Mouse (Mus musculus): ENCODE results near the gene Slc12a3. TPM values are rescaled to one million over a fixed set of nuclear protein-coding genes. Genes with fewer than 3 reads are reported as not detected.

Slc12a3 gene
- polyA plus RNA-seq (2015; fragmentation: Illumina TruSeq; extraction: RNeasy Lipid Tissue Mini Kit (QIAGEN cat#74804); ENCODE audit: low read depth, low replicate concordance), result 0.61 TPM

GRCm38 (mm10) chr8:94328932-94329728 lies at the start of gene Slc12a3:
Gene Slc12a3, plus strand, starts transcription at chr8:94329201.

DNA sequence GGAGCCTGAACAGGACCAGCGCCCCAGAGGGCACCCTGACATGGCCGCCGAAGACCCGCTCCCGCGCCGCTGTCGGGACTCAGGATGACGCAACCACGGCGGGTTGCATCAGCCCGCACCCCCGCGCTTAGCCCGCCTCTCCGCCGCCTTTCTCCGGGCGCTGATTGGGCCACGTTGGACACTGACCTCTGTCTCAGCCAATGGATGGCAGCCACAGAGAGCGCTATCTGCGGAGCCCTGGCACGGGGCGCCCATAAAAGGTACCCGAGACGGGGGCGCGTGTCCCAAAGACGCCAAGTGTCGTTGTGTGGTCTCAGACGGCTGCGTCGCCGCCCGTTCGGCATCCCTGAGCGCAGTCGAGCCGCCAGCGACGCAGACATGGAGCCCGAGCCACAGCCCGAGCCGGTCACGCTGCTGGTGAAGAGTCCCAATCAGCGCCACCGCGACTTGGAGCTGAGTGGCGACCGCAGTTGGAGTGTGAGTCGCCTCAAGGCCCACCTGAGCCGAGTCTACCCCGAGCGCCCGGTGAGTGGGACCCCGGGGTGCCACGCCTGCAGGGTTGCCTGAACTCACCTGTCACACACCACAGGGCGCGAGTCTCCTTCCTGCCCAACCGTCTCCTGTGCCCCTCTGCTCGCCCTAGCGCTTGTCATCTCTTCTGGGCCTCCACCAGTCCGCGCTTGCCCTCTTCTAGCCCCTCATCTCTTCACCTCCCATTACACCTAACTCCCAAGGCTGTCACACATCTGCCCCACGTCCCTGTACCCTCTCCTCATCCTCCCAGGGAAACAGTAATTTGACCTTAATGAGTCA lies 57.4 kb downstream of the Slc12a3 start, which contains the start of gene Herpud1:
TSS of gene Herpud1 (plus strand) at position 225 of the 813 bp plus-strand sequence.

Other genes with a start within 250 kb of the Slc12a3 start
- gene Bbs2, start 230.3 kb upstream of the Slc12a3 start, polyA plus RNA-seq (2015; fragmentation: Illumina TruSeq; extraction: RNeasy Lipid Tissue Mini Kit (QIAGEN cat#74804); ENCODE audit: low read depth, low replicate concordance), result 40.4 TPM
- gene Mt4, start 192.0 kb upstream of the Slc12a3 start, polyA plus RNA-seq (2015; fragmentation: Illumina TruSeq; extraction: RNeasy Lipid Tissue Mini Kit (QIAGEN cat#74804); ENCODE audit: low read depth, low replicate concordance), result not detected
- gene Mt3, start 176.6 kb upstream of the Slc12a3 start, polyA plus RNA-seq (2015; fragmentation: Illumina TruSeq; extraction: RNeasy Lipid Tissue Mini Kit (QIAGEN cat#74804); ENCODE audit: low read depth, low replicate concordance), result 1,231 TPM
- gene Mt2, start 156.5 kb upstream of the Slc12a3 start, polyA plus RNA-seq (2015; fragmentation: Illumina TruSeq; extraction: RNeasy Lipid Tissue Mini Kit (QIAGEN cat#74804); ENCODE audit: low read depth, low replicate concordance), result 400 TPM
- 755 TPM for gene Mt1, start 150.1 kb upstream of the Slc12a3 start, polyA plus RNA-seq (2015; fragmentation: Illumina TruSeq; extraction: RNeasy Lipid Tissue Mini Kit (QIAGEN cat#74804); ENCODE audit: low read depth, low replicate concordance)
- gene Nup93, start 114.6 kb upstream of the Slc12a3 start, polyA plus RNA-seq (2015; fragmentation: Illumina TruSeq; extraction: RNeasy Lipid Tissue Mini Kit (QIAGEN cat#74804); ENCODE audit: low read depth, low replicate concordance), result 20.7 TPM
- gene Herpud1, start 57.2 kb downstream of the Slc12a3 start, polyA plus RNA-seq (2015; fragmentation: Illumina TruSeq; extraction: RNeasy Lipid Tissue Mini Kit (QIAGEN cat#74804); ENCODE audit: low read depth, low replicate concordance), result 88.8 TPM
- 0.34 TPM for gene Nlrc5, start 105.2 kb downstream of the Slc12a3 start, polyA plus RNA-seq (2015; fragmentation: Illumina TruSeq; extraction: RNeasy Lipid Tissue Mini Kit (QIAGEN cat#74804); ENCODE audit: low read depth, low replicate concordance)
- gene Cpne2, start 203.8 kb downstream of the Slc12a3 start, polyA plus RNA-seq (2015; fragmentation: Illumina TruSeq; extraction: RNeasy Lipid Tissue Mini Kit (QIAGEN cat#74804); ENCODE audit: low read depth, low replicate concordance), result 19.2 TPM

All from brain, adult 10 weeks (tissue).